ENCODE assay signal across 8 mouse cellular contexts in genomic region chr1:40139798-40140532, GRCm38 (mm10).
A peak's percentile ranks its signal among the peaks of the same experiment; 100 is the strongest.
DNase-seq lines count a peak whose midpoint lies in the region; ATAC-seq lines count a peak whose summit lies in the region.

No protein-coding gene starts in this region.

- peak; percentile 26 for DNase-seq in liver
- DNase-seq in frontal cortex, postnatal 25 days (ENCODE audit: low spot score in 2 of 2): peak; percentile 43 to 63
- peak; percentile 82 for DNase-seq in heart, postnatal 4 days
- peak; percentile 37 to 64 for DNase-seq in left cerebral cortex, adult 8-10 months (ENCODE audit: low spot score in 2 of 2)
- DNase-seq in right cerebral cortex, adult 2 months (ENCODE audit: low spot score in 2 of 2): peak; percentile 85 to 87
- DNase-seq in B cell, adult 2 months: no peak

- H3K27me3 ChIP-seq in liver, embryonic 12.5 days (replicated peaks): no peaks in the 10 kb centered on the region

- no peaks in the 10 kb centered on the region for H3K36me3 ChIP-seq in liver, embryonic 12.5 days

- ATAC-seq in liver, embryonic 12.5 days: no peak
- ATAC-seq in monocyte, adult 5-6 weeks (replicated peaks; ENCODE audit: insufficient number of reproducible peaks, low FRiP score, low TSS enrichment, poor library complexity, severe bottlenecking): no peak

- H3K9me3 ChIP-seq in liver, embryonic 12.5 days (replicated peaks): no peaks in the 10 kb centered on the region

- H3K9ac ChIP-seq in liver, embryonic 12.5 days: no peak overlapping the region

- no peak overlapping the region for H3K4me2 ChIP-seq in liver, embryonic 12.5 days

- WGBS in liver, embryonic 12.5 days (ENCODE audit: insufficient replicate concordance): 59% methylated on average over 14 of the region's 14 CpGs

- H3K27ac ChIP-seq in liver, embryonic 12.5 days: no peak overlapping the region

- H3K4me3 ChIP-seq in liver, embryonic 12.5 days: no peak overlapping the region

- no peaks in the 10 kb centered on the region for H3K4me1 ChIP-seq in liver, embryonic 12.5 days

Comparison
In these comparisons a context has a peak if more than half of its experiments do, and no peak if none do; other contexts are left out.
1. DNase-seq: peak in liver (single experiment), frontal cortex, postnatal 25 days (2 of 2), heart, postnatal 4 days (single experiment), left cerebral cortex, adult 8-10 months (2 of 2) and right cerebral cortex, adult 2 months (2 of 2); none in B cell, adult 2 months (0 of 2).